Mouse (Mus musculus): ENCODE measurements at regions not wholly inside any gene's neighbourhood (a gene's known extent, or its start where the extent isn't known, plus 50 kb on each side); places are given as distances from the start of the nearest gene placed in this dataset.

DNA sequence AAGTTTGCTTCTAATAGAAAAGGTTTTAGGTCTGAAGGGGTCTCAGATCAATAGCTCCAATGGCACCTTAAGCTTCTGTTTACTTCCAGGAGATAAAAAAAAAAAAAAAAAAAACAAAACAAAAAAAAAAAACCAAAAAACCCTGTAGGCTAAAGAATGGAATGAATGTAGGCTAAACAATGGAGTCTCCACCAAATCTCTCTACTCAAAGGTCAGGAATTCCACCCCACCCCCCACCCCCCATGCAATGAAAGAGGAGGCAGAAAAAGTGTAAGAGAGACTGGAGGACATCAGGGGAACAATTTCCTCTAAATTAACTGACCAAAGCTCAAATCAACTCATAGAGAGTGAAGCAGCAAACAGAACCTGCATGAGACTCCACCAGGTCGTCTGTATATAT is 122.1 kb upstream of the Sel1l start:
- H3K9me3 ChIP-seq (replicated peaks; ENCODE audit: insufficient read depth, low read length): no peaks in the 10 kb centered on the region
- H3K9ac ChIP-seq (ENCODE audit: control insufficient read depth, low read depth, low read length, poor library complexity, severe bottlenecking): no peak overlapping the region
- H3K79me2 ChIP-seq (ENCODE audit: control insufficient read depth, insufficient read depth, low read length, poor library complexity): no peaks in the 10 kb centered on the region
- no peaks in the 10 kb centered on the region for H3K4me1 ChIP-seq (ENCODE audit: control insufficient read depth in 1 of 2, insufficient read depth in 2 of 2, low read length in 2 of 2)
- TF ChIP-seq MYC (IDR thresholded peaks at IDR 0.05; ENCODE audit: low read depth, low read length) (no peak), SMC3 (IDR thresholded peaks at IDR 0.05; ENCODE audit: low read depth, low read length) (no peak)
- no peak overlapping the region for H3K4me3 ChIP-seq (ENCODE audit: control insufficient read depth in 1 of 2, insufficient read depth in 1 of 2, low read depth in 2 of 2, low read length in 2 of 2)
- DNase-seq (ENCODE audit: low read depth, low spot score): no peak
- no peaks in the 10 kb centered on the region for H3K27me3 ChIP-seq (ENCODE audit: control insufficient read depth in 1 of 2, insufficient read depth in 2 of 2, low read length in 2 of 2)
- H3K27ac ChIP-seq (ENCODE audit: control insufficient read depth, low read depth, low read length): no peak overlapping the region
- H3K36me3 ChIP-seq (ENCODE audit: control insufficient read depth in 1 of 2, insufficient read depth in 2 of 2, low read length in 2 of 2): no peaks in the 10 kb centered on the region

DNA sequence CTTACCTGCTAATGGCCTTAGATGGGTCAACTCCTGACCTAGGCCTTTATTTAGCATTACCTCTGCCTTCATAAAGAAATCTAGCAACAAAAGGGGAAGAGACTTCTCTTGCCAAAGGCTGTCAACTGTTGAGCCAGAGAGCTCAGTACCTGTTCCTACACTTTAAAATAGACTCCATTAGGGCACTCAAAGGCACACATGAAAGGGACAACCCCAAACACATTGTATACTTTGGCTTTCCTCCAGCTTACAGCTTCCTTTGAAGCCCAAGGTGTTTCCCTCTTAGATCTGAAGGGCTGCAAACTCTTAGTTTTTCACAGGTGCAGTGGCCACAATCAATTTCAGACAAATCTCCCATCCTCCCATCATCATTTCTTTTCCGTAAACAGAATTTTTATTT is 117.0 kb upstream of the Sel1l start:
- TF ChIP-seq RCOR1 (IDR thresholded peaks at IDR 0.05; ENCODE audit: low read depth, low read length): no peak
- TF ChIP-seq POLR2A (IDR thresholded peaks at IDR 0.05; ENCODE audit: control insufficient read depth in 1 of 2, insufficient read depth in 1 of 2, low read depth in 1 of 2, low read length in 2 of 2, poor library complexity in 1 of 2): no peak
- no peak for TF ChIP-seq SIN3A (IDR thresholded peaks at IDR 0.05; ENCODE audit: low read length)
- no peak for TF ChIP-seq ZNF384 (IDR thresholded peaks at IDR 0.05; ENCODE audit: low read depth, low read length)
- no peak for TF ChIP-seq MXI1 (IDR thresholded peaks at IDR 0.05; ENCODE audit: low read depth, low read length)
- no peak for TF ChIP-seq SMC3 (IDR thresholded peaks at IDR 0.05; ENCODE audit: low read depth, low read length)
- TF ChIP-seq MEF2A (IDR thresholded peaks at IDR 0.05; ENCODE audit: extremely low read depth, insufficient replicate concordance, low read depth, low read length, poor library complexity, severe bottlenecking): no peak
- TF ChIP-seq MAX (IDR thresholded peaks at IDR 0.05; ENCODE audit: low read length): no peak
- H3K4me1 ChIP-seq (ENCODE audit: control insufficient read depth in 1 of 2, insufficient read depth in 2 of 2, low read length in 2 of 2): no peaks in the 10 kb centered on the region
- no peak for DNase-seq (ENCODE audit: low read depth, low spot score)
- no peak overlapping the region for H3K4me3 ChIP-seq (ENCODE audit: control insufficient read depth in 1 of 2, insufficient read depth in 1 of 2, low read depth in 2 of 2, low read length in 2 of 2)
- no peak overlapping the region for H3K9ac ChIP-seq (ENCODE audit: control insufficient read depth, low read depth, low read length, poor library complexity, severe bottlenecking)
- no peaks in the 10 kb centered on the region for H3K27me3 ChIP-seq (ENCODE audit: control insufficient read depth in 1 of 2, insufficient read depth in 2 of 2, low read length in 2 of 2)
- H3K79me2 ChIP-seq (ENCODE audit: control insufficient read depth, insufficient read depth, low read length, poor library complexity): no peaks in the 10 kb centered on the region
- H3K9me3 ChIP-seq (replicated peaks; ENCODE audit: insufficient read depth, low read length): no peaks in the 10 kb centered on the region
- H3K27ac ChIP-seq (ENCODE audit: control insufficient read depth, low read depth, low read length): no peak overlapping the region
- no peaks in the 10 kb centered on the region for H3K36me3 ChIP-seq (ENCODE audit: control insufficient read depth in 1 of 2, insufficient read depth in 2 of 2, low read length in 2 of 2)

DNA sequence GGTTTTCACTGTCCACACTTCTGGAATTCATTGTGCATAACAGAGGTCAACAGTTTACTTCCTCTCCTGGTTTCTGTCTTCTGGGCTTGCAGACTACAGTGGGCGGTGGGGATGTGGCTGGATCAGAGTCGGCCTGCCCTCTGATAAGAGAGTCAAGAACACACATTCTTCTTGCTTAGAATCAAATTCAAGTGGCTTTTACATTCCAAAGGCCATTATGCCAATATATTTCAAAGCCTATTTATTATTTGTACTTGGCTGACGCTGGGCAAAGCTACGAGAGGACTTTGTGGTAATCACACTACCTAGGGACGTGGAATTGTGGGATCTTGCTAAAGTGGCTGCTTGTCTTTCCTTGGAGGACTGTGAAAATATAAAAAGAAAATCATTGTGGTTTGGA is 114.3 kb upstream of the Sel1l start:
- H3K9me3 ChIP-seq (replicated peaks; ENCODE audit: insufficient read depth, low read length): no peaks in the 10 kb centered on the region

More for the DNA sequence above, 114.3 kb upstream of the Sel1l start:
- Histone ChIP-seq H3K9ac (ENCODE audit: control insufficient read depth, low read depth, low read length, poor library complexity, severe bottlenecking) (no peak overlapping the region), H3K79me2 (ENCODE audit: control insufficient read depth, insufficient read depth, low read length, poor library complexity) (no peaks in the 10 kb centered on the region), H3K4me3 (ENCODE audit: control insufficient read depth in 1 of 2, insufficient read depth in 1 of 2, low read depth in 2 of 2, low read length in 2 of 2) (no peak overlapping the region), H3K36me3 (ENCODE audit: control insufficient read depth in 1 of 2, insufficient read depth in 2 of 2, low read length in 2 of 2) (no peaks in the 10 kb centered on the region), H3K4me1 (ENCODE audit: control insufficient read depth in 1 of 2, insufficient read depth in 2 of 2, low read length in 2 of 2) (no peaks in the 10 kb centered on the region), H3K27me3 (ENCODE audit: control insufficient read depth in 1 of 2, insufficient read depth in 2 of 2, low read length in 2 of 2) (no peaks in the 10 kb centered on the region), H3K27ac (ENCODE audit: control insufficient read depth, low read depth, low read length) (no peak overlapping the region)
- no peak for DNase-seq (ENCODE audit: low read depth, low spot score)
- no peak for TF ChIP-seq ZKSCAN1 (IDR thresholded peaks at IDR 0.05; ENCODE audit: low read depth, low read length)
- no peak for TF ChIP-seq MEF2A (IDR thresholded peaks at IDR 0.05; ENCODE audit: extremely low read depth, insufficient replicate concordance, low read depth, low read length, poor library complexity, severe bottlenecking)
- TF ChIP-seq NRF1 (IDR thresholded peaks at IDR 0.05; ENCODE audit: insufficient read depth, low read depth, low read length, poor library complexity, severe bottlenecking): no peak
- TF ChIP-seq CHD1 (IDR thresholded peaks at IDR 0.05; ENCODE audit: low read depth, low read length): no peak
- no peak for TF ChIP-seq EP300 (IDR thresholded peaks at IDR 0.05; ENCODE audit: low read depth in 1 of 2, low read length in 2 of 2)
- TF ChIP-seq USF2 (IDR thresholded peaks at IDR 0.05; ENCODE audit: borderline replicate concordance in 1 of 2, insufficient read depth in 1 of 2, low read depth in 1 of 2, low read length in 2 of 2): no peak
- no peak for TF ChIP-seq TBP (IDR thresholded peaks at IDR 0.05; ENCODE audit: low read depth, low read length)
- TF ChIP-seq MXI1 (IDR thresholded peaks at IDR 0.05; ENCODE audit: low read depth, low read length): no peak
- no peak for TF ChIP-seq TAL1 (IDR thresholded peaks at IDR 0.05; ENCODE audit: low read length)
- TF ChIP-seq GATA1 (IDR thresholded peaks at IDR 0.05; ENCODE audit: low read depth, low read length): no peak
- no peak for TF ChIP-seq ZMIZ1 (IDR thresholded peaks at IDR 0.05; ENCODE audit: low read depth, low read length)
- TF ChIP-seq MYB (IDR thresholded peaks at IDR 0.05; ENCODE audit: low read depth, low read length): no peak
- TF ChIP-seq MAX (IDR thresholded peaks at IDR 0.05; ENCODE audit: low read length): no peak
- TF ChIP-seq NELFE (IDR thresholded peaks at IDR 0.05; ENCODE audit: low read depth, low read length): no peak
- no peak for TF ChIP-seq CHD2 (IDR thresholded peaks at IDR 0.05; ENCODE audit: low read length)
- no peak for TF ChIP-seq MAZ (IDR thresholded peaks at IDR 0.05; ENCODE audit: low read depth, low read length)
